Mouse (Mus musculus) forebrain, embryonic 12.5 days (tissue): ENCODE measurements around the gene Scaf4. TPM values are rescaled to one million over a fixed set of nuclear protein-coding genes. Genes with fewer than 3 reads are reported as not detected.

Source experiments
- ATAC-seq: fragments of 200-750 bp; cut with Nextera tagmentation; 2 replicates; pipeline ENCODE4 v1.8.0; 2017; ENCODE audit warnings: moderate TSS enrichment; ENCODE audit not compliant: low FRiP score
- H3K27ac ChIP-seq: fragments of 300-500 bp; sonication (generic); 2 replicates; pipeline ENCODE4 v1.5.1; 2016; ENCODE audit warnings: mild to moderate bottlenecking
- H3K27me3 ChIP-seq: fragments of 300-500 bp; sonication (generic); 2 replicates; pipeline ENCODE4 v1.6.1; 2016; ENCODE audit warnings: mild to moderate bottlenecking
- H3K36me3 ChIP-seq: fragments of 300-500 bp; sonication (generic); replicated peaks from 2 replicates; pipeline ENCODE4 v1.6.1; 2016; ENCODE audit warnings: mild to moderate bottlenecking
- H3K4me1 ChIP-seq: fragments of 300-500 bp; sonication (generic); 2 replicates; pipeline ENCODE4 v1.6.1; 2016
- H3K4me2 ChIP-seq: fragments of 300-500 bp; sonication (generic); 2 replicates; pipeline ENCODE4 v1.6.1; 2016; ENCODE audit warnings: mild to moderate bottlenecking, moderate library complexity
- H3K4me3 ChIP-seq: fragments of 300-500 bp; sonication (generic); replicated peaks from 2 replicates; pipeline ENCODE4 v1.5.1; 2016; ENCODE audit warnings: mild to moderate bottlenecking
- H3K9ac ChIP-seq: fragments of 300-500 bp; sonication (generic); 2 replicates; pipeline ENCODE4 v1.6.1; 2016; ENCODE audit warnings: mild to moderate bottlenecking
- H3K9me3 ChIP-seq: fragments of 300-500 bp; sonication (generic); 2 replicates; pipeline ENCODE4 v1.6.1; 2016
- WGBS: fragments of 180-500 bp; shearing (Covaris S2); methylation state at CpG from one replicate; pipeline ENCODE4 v1.1.7; 2016; 5-methylcytosine and 5-hydroxymethylcytosine counted together
- polyA plus RNA-seq: library from polyadenylated mRNA; unstranded; fragments of >200 nt; fragmentation: Nextera tagmentation; extraction: Ambion mirVana; gene quantifications from 2 replicates; pipeline ENCODE4 v1.2.1, GENCODE M21; 2016

Scaf4 gene
- polyA plus RNA-seq, 1 experiment from 2014 or later = 39.4 TPM

GRCm38 (mm10) chr16:90210717-90211116 is 73.6 kb downstream of the Scaf4 start:
- ATAC-seq = no peak
- 87% methylated on average over 10 of the region's 10 CpGs for WGBS
- no peaks in the 10 kb centered on the region for H3K27me3 ChIP-seq
- no peaks in the 10 kb centered on the region for H3K9me3 ChIP-seq
- no peak overlapping the region for H3K4me2 ChIP-seq
- H3K4me3 ChIP-seq = no peak overlapping the region
- H3K9ac ChIP-seq = no peak overlapping the region
- H3K27ac ChIP-seq = no peak overlapping the region
- no peaks in the 10 kb centered on the region for H3K36me3 ChIP-seq
- no peaks in the 10 kb centered on the region for H3K4me1 ChIP-seq

GRCm38 (mm10) chr16:90208996-90209395 is 75.3 kb downstream of the Scaf4 start:
- Histone ChIP-seq H3K9ac (no peak overlapping the region), H3K4me2 (no peak overlapping the region), H3K27ac (no peak overlapping the region), H3K4me3 (no peak overlapping the region), H3K9me3 (no peaks in the 10 kb centered on the region), H3K36me3 (no peaks in the 10 kb centered on the region), H3K4me1 (no peaks in the 10 kb centered on the region), H3K27me3 (no peaks in the 10 kb centered on the region)
- 85% methylated on average over 3 of the region's 3 CpGs for WGBS
- ATAC-seq = no peak

- Histone ChIP-seq H3K36me3 (no peaks in the 10 kb centered on the region), H3K4me2 (no peak overlapping the region), H3K9ac (no peak overlapping the region), H3K27ac (no peak overlapping the region), H3K27me3 (no peaks in the 10 kb centered on the region), H3K9me3 (no peaks in the 10 kb centered on the region), H3K4me3 (no peak overlapping the region), H3K4me1 (no peaks in the 10 kb centered on the region)
- no peak for ATAC-seq
- 100% methylated on average over 2 of the region's 2 CpGs for WGBS
These were observed 79.4 kb downstream of the Scaf4 start for GRCm38 (mm10) chr16:90204868-90205267.

- H3K4me2 ChIP-seq = no peak overlapping the region
- no peak overlapping the region for H3K4me3 ChIP-seq
- H3K9me3 ChIP-seq = no peaks in the 10 kb centered on the region
- H3K27ac ChIP-seq = no peak overlapping the region
- no peaks in the 10 kb centered on the region for H3K4me1 ChIP-seq
- ATAC-seq = no peak
- H3K36me3 ChIP-seq = no peaks in the 10 kb centered on the region
- WGBS = 90% methylated on average over 6 of the region's 6 CpGs
- H3K9ac ChIP-seq = no peak overlapping the region
- no peaks in the 10 kb centered on the region for H3K27me3 ChIP-seq
These were observed 80.9 kb downstream of the Scaf4 start for GRCm38 (mm10) chr16:90203226-90203962.

DNA sequence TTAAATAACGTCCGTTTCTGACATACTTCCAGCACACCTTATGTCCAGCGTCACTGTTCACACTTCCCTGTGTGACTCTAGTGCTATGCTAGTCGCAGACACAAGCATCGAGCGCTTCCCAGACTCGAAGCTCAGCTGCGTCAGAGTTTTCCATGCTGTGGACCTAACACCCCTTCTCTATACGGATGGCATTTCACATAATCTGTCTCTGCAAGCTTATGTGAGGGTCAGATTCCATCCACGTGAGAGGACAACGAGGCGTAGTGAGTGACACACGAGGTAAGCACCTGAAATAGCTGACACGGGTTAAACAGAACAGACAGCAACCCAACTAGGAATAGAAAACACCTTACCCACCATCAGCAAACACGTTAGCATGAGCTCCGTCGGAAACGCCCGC is 82.2 kb downstream of the Scaf4 start:
- no peaks in the 10 kb centered on the region for H3K9me3 ChIP-seq
- no peak overlapping the region for H3K9ac ChIP-seq
- no peak overlapping the region for H3K4me3 ChIP-seq
- H3K27ac ChIP-seq = no peak overlapping the region
- H3K4me1 ChIP-seq = peaks cover 10% of the 10 kb centered on the region; the same call in 1 of the 2 replicates
- no peak overlapping the region for H3K4me2 ChIP-seq
- no peaks in the 10 kb centered on the region for H3K36me3 ChIP-seq
- ATAC-seq = no peak
- H3K27me3 ChIP-seq = no peaks in the 10 kb centered on the region
- WGBS = 80% methylated on average over 19 of the region's 19 CpGs

- Histone ChIP-seq H3K4me1 (peaks cover 10% of the 10 kb centered on the region; the same call in 1 of the 2 replicates), H3K9ac (no peak overlapping the region), H3K36me3 (no peaks in the 10 kb centered on the region), H3K4me3 (no peak overlapping the region), H3K27ac (no peak overlapping the region), H3K9me3 (no peaks in the 10 kb centered on the region), H3K27me3 (no peaks in the 10 kb centered on the region), H3K4me2 (no peak overlapping the region)
- ATAC-seq = no peak
- WGBS = 86% methylated on average over 10 of the region's 10 CpGs
These were observed 85.1 kb downstream of the Scaf4 start for GRCm38 (mm10) chr16:90199174-90199573.

DNA sequence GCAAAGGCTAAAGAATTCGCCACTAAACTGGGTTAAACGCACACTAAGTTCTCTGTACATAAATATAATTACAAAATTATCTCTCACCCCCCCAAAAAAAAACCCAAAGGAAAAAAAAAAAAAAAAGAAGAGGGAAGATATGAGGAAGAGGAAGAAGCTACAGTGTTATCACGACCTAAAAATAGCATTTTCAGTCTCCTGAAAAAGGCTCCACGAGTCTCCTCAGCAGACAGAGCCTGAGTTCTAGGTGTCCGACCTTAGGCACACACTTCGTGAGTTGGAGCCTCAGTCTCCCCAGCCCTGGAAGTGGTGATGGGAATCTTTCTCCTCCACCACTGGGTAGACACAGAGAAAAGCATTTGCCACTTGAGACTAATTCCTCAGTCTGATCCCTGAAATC is 85.7 kb downstream of the Scaf4 start:
- 90% methylated on average over 6 of the region's 6 CpGs for WGBS
- H3K27me3 ChIP-seq = no peaks in the 10 kb centered on the region
- H3K9me3 ChIP-seq = no peaks in the 10 kb centered on the region
- no peak overlapping the region for H3K27ac ChIP-seq
- no peak for ATAC-seq
- H3K4me2 ChIP-seq = no peak overlapping the region
- no peaks in the 10 kb centered on the region for H3K36me3 ChIP-seq
- no peak overlapping the region for H3K9ac ChIP-seq
- no peak overlapping the region for H3K4me3 ChIP-seq
- peaks cover 10% of the 10 kb centered on the region; the same call in 1 of the 2 replicates for H3K4me1 ChIP-seq

DNA sequence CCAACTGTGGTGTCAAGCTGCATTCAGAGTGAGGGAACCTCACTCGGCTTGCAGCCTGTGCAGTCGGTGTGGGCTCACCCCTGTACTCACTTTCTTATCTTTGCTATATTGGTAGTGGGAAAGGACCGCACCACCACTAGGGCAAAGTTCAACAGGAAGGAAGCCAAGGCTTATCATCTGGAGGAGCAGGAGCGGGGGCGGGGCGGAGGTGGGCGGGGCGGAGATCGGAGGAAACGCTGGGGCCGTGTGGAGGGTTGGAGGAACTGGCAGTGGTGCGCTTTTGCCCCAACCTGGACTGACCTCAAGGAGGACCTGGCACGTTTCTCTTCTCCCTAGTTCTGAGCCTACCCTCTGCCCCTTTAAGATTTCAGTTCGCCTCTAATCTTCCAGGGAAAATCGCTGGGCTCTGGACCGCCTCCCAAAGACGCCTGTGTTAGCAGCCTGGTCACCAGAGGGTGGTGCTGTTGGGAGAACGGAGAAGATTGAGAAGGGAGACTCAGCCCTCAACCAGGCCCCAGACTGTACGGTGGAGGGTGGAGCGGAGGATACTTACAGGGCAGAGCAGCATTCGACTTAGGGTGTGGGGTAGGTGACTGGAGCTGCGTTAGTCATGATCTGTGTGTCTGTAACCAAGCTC is 86.8 kb downstream of the Scaf4 start:
- H3K9me3 ChIP-seq = no peaks in the 10 kb centered on the region
- H3K4me3 ChIP-seq = peak overlapping the region; percentile 40
- peaks cover 10% of the 10 kb centered on the region; the same call in 1 of the 2 replicates for H3K4me1 ChIP-seq
- H3K9ac ChIP-seq = peak overlapping the region; percentile 1; the same call in 1 of the 2 replicates
- H3K27me3 ChIP-seq = no peaks in the 10 kb centered on the region
- peak; percentile 93 for ATAC-seq
- WGBS = 4% methylated on average over 22 of the region's 22 CpGs
- no peak overlapping the region for H3K27ac ChIP-seq
- H3K4me2 ChIP-seq = peak overlapping the region; percentile 56
- H3K36me3 ChIP-seq = no peaks in the 10 kb centered on the region

DNA sequence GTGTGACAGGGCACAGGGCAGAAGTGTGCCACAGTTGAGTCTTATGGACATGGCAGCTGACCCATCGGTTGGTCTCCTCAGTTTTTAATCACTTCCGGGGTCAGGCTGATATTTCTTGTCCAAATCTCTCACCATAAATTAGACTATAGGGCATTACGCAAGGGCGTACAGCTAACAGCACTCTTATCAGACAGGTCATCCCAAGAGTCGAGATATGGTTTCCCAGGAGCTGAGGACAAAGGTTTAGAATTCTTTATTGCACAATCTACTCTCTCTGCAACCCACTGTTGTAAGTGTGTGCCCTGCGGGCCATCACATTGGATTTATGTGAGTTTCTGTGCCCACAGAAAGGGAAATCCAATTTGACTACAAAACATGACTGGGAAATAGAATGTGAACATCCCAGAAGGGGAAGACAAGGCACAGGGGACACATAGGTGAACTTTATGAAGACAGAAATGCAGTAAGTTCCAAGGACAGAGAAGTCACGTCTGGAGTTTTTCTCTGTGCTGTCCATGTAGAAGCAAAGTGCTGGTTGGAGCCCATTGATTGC is 87.5 kb downstream of the Scaf4 start:
- H3K27me3 ChIP-seq = no peaks in the 10 kb centered on the region
- ATAC-seq = no peak
- no peak overlapping the region for H3K9ac ChIP-seq
- no peak overlapping the region for H3K4me3 ChIP-seq
- WGBS = 93% methylated on average over 7 of the region's 7 CpGs
- peaks cover 10% of the 10 kb centered on the region; the same call in 1 of the 2 replicates for H3K4me1 ChIP-seq
- no peaks in the 10 kb centered on the region for H3K9me3 ChIP-seq
- H3K27ac ChIP-seq = no peak overlapping the region
- 0 out of 2 replicates have a peak overlapping the region, but pooled peaks have one; percentile 56 for H3K4me2 ChIP-seq
- H3K36me3 ChIP-seq = no peaks in the 10 kb centered on the region

DNA sequence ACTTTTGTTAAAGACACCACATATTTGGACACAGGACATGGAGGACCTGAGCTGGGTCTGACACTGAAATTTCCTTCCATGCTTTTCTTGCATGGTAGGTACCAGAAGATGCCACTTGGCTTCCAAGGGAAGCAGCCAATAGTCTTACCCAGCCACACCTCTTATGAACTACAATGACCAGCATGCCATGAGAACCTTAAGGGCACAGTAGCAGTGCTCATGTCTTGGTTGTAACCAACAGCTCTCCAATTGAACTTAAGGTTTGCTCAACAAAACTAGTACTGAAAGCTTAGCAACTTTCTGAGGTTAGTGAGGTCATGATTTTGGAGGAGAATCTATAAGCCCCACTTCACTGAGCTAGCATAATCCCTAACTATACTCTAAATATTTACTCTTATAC is 90.6 kb downstream of the Scaf4 start:
- no peak overlapping the region for H3K4me3 ChIP-seq
- no peak for ATAC-seq
- H3K9me3 ChIP-seq = no peaks in the 10 kb centered on the region
- H3K27me3 ChIP-seq = no peaks in the 10 kb centered on the region
- no peak overlapping the region for H3K27ac ChIP-seq
- no peaks in the 10 kb centered on the region for H3K36me3 ChIP-seq
- peaks cover 10% of the 10 kb centered on the region; the same call in 1 of the 2 replicates for H3K4me1 ChIP-seq
- no peak overlapping the region for H3K4me2 ChIP-seq
- no peak overlapping the region for H3K9ac ChIP-seq

GRCm38 (mm10) chr16:90191289-90191688 is 93.0 kb downstream of the Scaf4 start:
- Histone ChIP-seq H3K27ac (no peak overlapping the region), H3K4me2 (no peak overlapping the region), H3K4me1 (no peaks in the 10 kb centered on the region), H3K36me3 (no peaks in the 10 kb centered on the region), H3K9me3 (no peaks in the 10 kb centered on the region), H3K9ac (no peak overlapping the region), H3K4me3 (no peak overlapping the region), H3K27me3 (no peaks in the 10 kb centered on the region)
- WGBS = 81% methylated on average over 6 of the region's 6 CpGs
- no peak for ATAC-seq

GRCm38 (mm10) chr16:90187453-90187852 is 96.8 kb downstream of the Scaf4 start:
- Histone ChIP-seq H3K4me3 (no peak overlapping the region), H3K36me3 (no peaks in the 10 kb centered on the region), H3K4me1 (no peaks in the 10 kb centered on the region), H3K9ac (no peak overlapping the region), H3K9me3 (no peaks in the 10 kb centered on the region), H3K27ac (no peak overlapping the region), H3K27me3 (peaks cover 3% of the 10 kb centered on the region; the same call in 1 of the 2 replicates), H3K4me2 (no peak overlapping the region)
- 41% methylated on average over 13 of the region's 13 CpGs for WGBS
- no peak for ATAC-seq
